Mouse (Mus musculus) bone marrow, adult 2 months (tissue): ENCODE data around the gene Lbr.

ENCODE experiments used
- CTCF ChIP-seq: fragments of 200-500 bp; IDR thresholded peaks from 2 replicates; pipeline ENCODE4 v1.5.1; 2011; ENCODE audit warnings: low read length, control low read depth; ENCODE audit not compliant: control insufficient read depth, insufficient read depth
- POLR2A ChIP-seq: fragments of 200-500 bp; IDR thresholded peaks from 2 replicates; pipeline ENCODE4 v1.6.1; 2011; ENCODE audit warnings: low read depth, mild to moderate bottlenecking, control low read depth, low read length, borderline replicate concordance; ENCODE audit not compliant: control insufficient read depth

DNA sequence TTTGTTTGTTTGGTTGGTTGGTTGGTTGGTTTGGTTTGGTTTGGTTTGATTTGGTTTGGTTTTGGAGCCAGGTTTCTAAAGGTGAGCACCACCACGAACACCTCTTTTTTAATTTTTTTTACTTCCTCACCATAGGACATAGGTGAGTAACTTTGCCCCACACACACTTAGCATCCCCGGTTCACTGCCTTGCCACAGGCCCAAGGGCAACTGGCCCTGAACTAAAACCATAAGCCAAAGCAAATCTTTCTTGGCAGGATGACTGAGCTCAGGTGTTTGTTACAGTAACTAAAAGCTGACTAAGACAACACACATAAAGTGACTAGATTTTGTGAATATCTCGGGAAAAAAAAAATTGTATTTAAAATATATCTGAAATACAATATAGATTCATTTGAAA is 4.5 kb upstream of the Lbr start:
- TF ChIP-seq CTCF (no peak), POLR2A (no peak)
